Mouse (Mus musculus): ENCODE measurements around the gene Mical2.

DNA sequence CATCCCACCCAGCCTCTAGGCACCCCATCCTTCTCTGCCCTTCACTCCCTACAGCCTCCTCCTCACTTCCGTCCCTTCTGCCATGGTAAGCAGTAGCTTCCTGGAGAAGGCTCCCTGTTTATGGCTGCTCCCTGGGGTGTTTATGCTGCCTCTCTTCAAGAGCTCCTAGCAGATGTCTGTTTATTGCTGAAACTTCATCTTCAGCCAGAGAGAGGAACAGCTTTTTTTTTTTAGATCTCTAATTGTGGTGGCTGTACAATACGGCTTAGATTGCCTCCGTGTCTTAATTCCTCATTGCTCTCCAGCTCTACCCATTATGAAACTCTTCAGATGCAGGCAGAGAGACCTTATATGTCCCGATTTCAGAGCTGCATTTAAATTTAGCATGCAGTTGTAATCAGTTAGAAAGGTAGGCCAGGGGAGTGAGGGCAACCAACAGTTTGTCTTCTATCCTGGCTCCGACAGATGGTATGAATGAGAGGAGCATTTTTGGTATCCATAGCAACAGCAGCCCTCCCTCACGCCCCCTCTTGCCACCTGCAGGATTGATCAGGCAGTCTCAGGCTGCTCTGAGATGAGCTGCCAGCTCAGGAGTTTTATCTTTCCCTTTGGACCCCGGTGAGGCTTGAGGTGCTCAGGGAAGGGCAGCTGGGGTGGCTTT is 7.8 kb downstream of the Mical2 start:
- TF ChIP-seq GATA1 (IDR thresholded peaks at IDR 0.05; ENCODE audit: low read length) (no peak), TAL1 (IDR thresholded peaks at IDR 0.05; ENCODE audit: low read length) (no peak)

Data from erythroblast, embryonic 14.5 days (primary cell).